Mouse (Mus musculus) forebrain, embryonic 12.5 days (tissue): ENCODE data around the gene Chrm3. TPM values are rescaled to one million over a fixed set of nuclear protein-coding genes. Genes with fewer than 3 reads are reported as not detected.

ENCODE experiments used
- ATAC-seq: fragments of 200-750 bp; cut with Nextera tagmentation; 2 replicates; pipeline ENCODE4 v1.8.0; 2017; ENCODE audit warnings: moderate TSS enrichment; ENCODE audit not compliant: low FRiP score
- H3K27ac ChIP-seq: fragments of 300-500 bp; sonication (generic); 2 replicates; pipeline ENCODE4 v1.5.1; 2016; ENCODE audit warnings: mild to moderate bottlenecking
- H3K27me3 ChIP-seq: fragments of 300-500 bp; sonication (generic); 2 replicates; pipeline ENCODE4 v1.6.1; 2016; ENCODE audit warnings: mild to moderate bottlenecking
- H3K36me3 ChIP-seq: fragments of 300-500 bp; sonication (generic); replicated peaks from 2 replicates; pipeline ENCODE4 v1.6.1; 2016; ENCODE audit warnings: mild to moderate bottlenecking
- H3K4me1 ChIP-seq: fragments of 300-500 bp; sonication (generic); 2 replicates; pipeline ENCODE4 v1.6.1; 2016
- H3K4me2 ChIP-seq: fragments of 300-500 bp; sonication (generic); 2 replicates; pipeline ENCODE4 v1.6.1; 2016; ENCODE audit warnings: mild to moderate bottlenecking, moderate library complexity
- H3K4me3 ChIP-seq: fragments of 300-500 bp; sonication (generic); replicated peaks from 2 replicates; pipeline ENCODE4 v1.5.1; 2016; ENCODE audit warnings: mild to moderate bottlenecking
- H3K9ac ChIP-seq: fragments of 300-500 bp; sonication (generic); 2 replicates; pipeline ENCODE4 v1.6.1; 2016; ENCODE audit warnings: mild to moderate bottlenecking
- H3K9me3 ChIP-seq: fragments of 300-500 bp; sonication (generic); 2 replicates; pipeline ENCODE4 v1.6.1; 2016
- WGBS: fragments of 180-500 bp; shearing (Covaris S2); methylation state at CpG from one replicate; pipeline ENCODE4 v1.1.7; 2016; 5-methylcytosine and 5-hydroxymethylcytosine counted together
- polyA plus RNA-seq: library from polyadenylated mRNA; unstranded; fragments of >200 nt; fragmentation: Nextera tagmentation; extraction: Ambion mirVana; gene quantifications from 2 replicates; pipeline ENCODE4 v1.2.1, GENCODE M21; 2016

Chrm3 gene
- polyA plus RNA-seq, 1 experiment from 2014 or later = 0.59 TPM

- Histone ChIP-seq H3K4me1 (no peaks in the 10 kb centered on the region), H3K27ac (no peak overlapping the region), H3K9me3 (no peaks in the 10 kb centered on the region), H3K4me3 (no peak overlapping the region), H3K4me2 (no peak overlapping the region), H3K9ac (no peak overlapping the region), H3K27me3 (no peaks in the 10 kb centered on the region), H3K36me3 (no peaks in the 10 kb centered on the region)
- ATAC-seq = no peak
- 65% methylated on average over 3 of the region's 3 CpGs for WGBS
Measured at GRCm38 (mm10) chr13:9938798-9939485, 421.7 kb downstream of the Chrm3 start.

GRCm38 (mm10) chr13:9932714-9933113 lies 427.9 kb downstream of the Chrm3 start:
- Histone ChIP-seq H3K4me2 (no peak overlapping the region), H3K9me3 (no peaks in the 10 kb centered on the region), H3K4me1 (peaks cover 8% of the 10 kb centered on the region), H3K4me3 (no peak overlapping the region), H3K9ac (no peak overlapping the region), H3K27ac (no peak overlapping the region), H3K27me3 (no peaks in the 10 kb centered on the region), H3K36me3 (no peaks in the 10 kb centered on the region)
- 69% methylated on average over 4 of the region's 4 CpGs for WGBS
- ATAC-seq = no peak

- WGBS = 87% methylated on average over 1 of the region's 1 CpGs
- Histone ChIP-seq H3K27me3 (no peaks in the 10 kb centered on the region), H3K4me3 (no peak overlapping the region), H3K36me3 (no peaks in the 10 kb centered on the region), H3K4me1 (peaks cover 8% of the 10 kb centered on the region), H3K9ac (no peak overlapping the region), H3K27ac (no peak overlapping the region), H3K9me3 (no peaks in the 10 kb centered on the region), H3K4me2 (no peak overlapping the region)
- ATAC-seq = no peak
Measured at GRCm38 (mm10) chr13:9930606-9931005, 430.0 kb downstream of the Chrm3 start.

- no peak overlapping the region for H3K27ac ChIP-seq
- H3K9me3 ChIP-seq = no peaks in the 10 kb centered on the region
- no peaks in the 10 kb centered on the region for H3K36me3 ChIP-seq
- no peak overlapping the region for H3K4me2 ChIP-seq
- ATAC-seq = peak; percentile 82; the same call in 1 of the 2 replicates
- H3K9ac ChIP-seq = no peak overlapping the region
- H3K27me3 ChIP-seq = no peaks in the 10 kb centered on the region
- H3K4me1 ChIP-seq = peaks cover 8% of the 10 kb centered on the region
- H3K4me3 ChIP-seq = no peak overlapping the region
- 27% methylated on average over 2 of the region's 2 CpGs for WGBS
Measured at GRCm38 (mm10) chr13:9929978-9930377, 430.7 kb downstream of the Chrm3 start.

- Histone ChIP-seq H3K9ac (no peak overlapping the region), H3K4me1 (no peaks in the 10 kb centered on the region), H3K4me3 (no peak overlapping the region), H3K4me2 (no peak overlapping the region), H3K27me3 (no peaks in the 10 kb centered on the region), H3K36me3 (no peaks in the 10 kb centered on the region), H3K27ac (no peak overlapping the region), H3K9me3 (no peaks in the 10 kb centered on the region)
- ATAC-seq = no peak
- WGBS = 92% methylated on average over 1 of the region's 1 CpGs
Measured at GRCm38 (mm10) chr13:9921150-9921549, 439.5 kb downstream of the Chrm3 start.

GRCm38 (mm10) chr13:9912697-9913096 lies 447.9 kb downstream of the Chrm3 start:
- H3K4me2 ChIP-seq = no peak overlapping the region
- no peak overlapping the region for H3K4me3 ChIP-seq
- no peak overlapping the region for H3K9ac ChIP-seq
- no peaks in the 10 kb centered on the region for H3K9me3 ChIP-seq
- no peaks in the 10 kb centered on the region for H3K27me3 ChIP-seq
- no peaks in the 10 kb centered on the region for H3K36me3 ChIP-seq
- 91% methylated on average over 4 of the region's 4 CpGs for WGBS
- H3K4me1 ChIP-seq = no peaks in the 10 kb centered on the region
- H3K27ac ChIP-seq = no peak overlapping the region
- no peak for ATAC-seq

- no peak overlapping the region for H3K9ac ChIP-seq
- no peaks in the 10 kb centered on the region for H3K27me3 ChIP-seq
- H3K27ac ChIP-seq = no peak overlapping the region
- no peak overlapping the region for H3K4me3 ChIP-seq
- H3K9me3 ChIP-seq = no peaks in the 10 kb centered on the region
- ATAC-seq = no peak
- no peak overlapping the region for H3K4me2 ChIP-seq
- H3K4me1 ChIP-seq = no peaks in the 10 kb centered on the region
- no peaks in the 10 kb centered on the region for H3K36me3 ChIP-seq
- 89% methylated on average over 2 of the region's 2 CpGs for WGBS
Measured at GRCm38 (mm10) chr13:9908707-9909106, 451.9 kb downstream of the Chrm3 start.

GRCm38 (mm10) chr13:9907202-9907601 lies 453.4 kb downstream of the Chrm3 start:
- Histone ChIP-seq H3K4me2 (no peak overlapping the region), H3K4me1 (no peaks in the 10 kb centered on the region), H3K9ac (no peak overlapping the region), H3K4me3 (no peak overlapping the region), H3K36me3 (no peaks in the 10 kb centered on the region), H3K27ac (no peak overlapping the region), H3K9me3 (no peaks in the 10 kb centered on the region), H3K27me3 (no peaks in the 10 kb centered on the region)
- ATAC-seq = no peak
- 79% methylated on average over 3 of the region's 3 CpGs for WGBS

- Histone ChIP-seq H3K4me3 (no peak overlapping the region), H3K4me1 (no peaks in the 10 kb centered on the region), H3K27me3 (no peaks in the 10 kb centered on the region), H3K36me3 (no peaks in the 10 kb centered on the region), H3K9me3 (no peaks in the 10 kb centered on the region), H3K9ac (no peak overlapping the region), H3K4me2 (no peak overlapping the region), H3K27ac (no peak overlapping the region)
- ATAC-seq = no peak
Measured at GRCm38 (mm10) chr13:9904455-9904854, 456.2 kb downstream of the Chrm3 start.

GRCm38 (mm10) chr13:9900653-9901385 lies 459.8 kb downstream of the Chrm3 start:
- Histone ChIP-seq H3K4me3 (no peak overlapping the region), H3K4me1 (no peaks in the 10 kb centered on the region), H3K27me3 (no peaks in the 10 kb centered on the region), H3K9ac (no peak overlapping the region), H3K9me3 (no peaks in the 10 kb centered on the region), H3K27ac (no peak overlapping the region), H3K36me3 (no peaks in the 10 kb centered on the region), H3K4me2 (no peak overlapping the region)
- WGBS = 90% methylated on average over 5 of the region's 5 CpGs
- no peak for ATAC-seq

GRCm38 (mm10) chr13:9898664-9899369 lies 461.8 kb downstream of the Chrm3 start:
- H3K4me1 ChIP-seq = no peaks in the 10 kb centered on the region
- no peak for ATAC-seq
- WGBS = 71% methylated on average over 3 of the region's 3 CpGs
- H3K9ac ChIP-seq = no peak overlapping the region
- no peaks in the 10 kb centered on the region for H3K36me3 ChIP-seq
- no peak overlapping the region for H3K4me3 ChIP-seq
- H3K27ac ChIP-seq = no peak overlapping the region
- H3K4me2 ChIP-seq = no peak overlapping the region
- H3K27me3 ChIP-seq = no peaks in the 10 kb centered on the region
- H3K9me3 ChIP-seq = no peaks in the 10 kb centered on the region

- no peak for ATAC-seq
- Histone ChIP-seq H3K4me3 (no peak overlapping the region), H3K4me1 (no peaks in the 10 kb centered on the region), H3K9me3 (no peaks in the 10 kb centered on the region), H3K9ac (no peak overlapping the region), H3K27ac (no peak overlapping the region), H3K4me2 (no peak overlapping the region), H3K36me3 (no peaks in the 10 kb centered on the region), H3K27me3 (no peaks in the 10 kb centered on the region)
- 85% methylated on average over 1 of the region's 1 CpGs for WGBS
Measured at GRCm38 (mm10) chr13:9897231-9897630, 463.4 kb downstream of the Chrm3 start.
